Mouse (Mus musculus) heart, postnatal 0 days (tissue): ENCODE measurements around the gene Klf13. TPM values are rescaled to one million over a fixed set of nuclear protein-coding genes. Genes with fewer than 3 reads are reported as not detected.

ENCODE experiments used
- ATAC-seq: fragments of 200-750 bp; cut with Nextera tagmentation; 2 replicates; pipeline ENCODE4 v1.8.0; 2017; ENCODE audit warnings: low read depth, moderate number of reproducible peaks, moderate library complexity; ENCODE audit not compliant: insufficient read depth
- DNase-seq: peaks from one replicate; pipeline ENCODE4 v3.0.0-alpha.2; 2016; ENCODE audit warnings: low spot score
- H3K27ac ChIP-seq: fragments of 300-500 bp; sonication (generic); 2 replicates; pipeline ENCODE4 v1.5.1; 2014; ENCODE audit warnings: low read depth, mild to moderate bottlenecking
- H3K27me3 ChIP-seq: fragments of 300-500 bp; sonication (generic); 2 replicates; pipeline ENCODE4 v1.6.1; 2014; ENCODE audit warnings: low read length, mixed read lengths; ENCODE audit not compliant: control insufficient read depth, insufficient read depth
- H3K36me3 ChIP-seq: fragments of 300-500 bp; sonication (generic); replicated peaks from 2 replicates; pipeline ENCODE4 v1.6.1; 2014; ENCODE audit warnings: low read length, mixed read lengths; ENCODE audit not compliant: control insufficient read depth, insufficient read depth
- H3K4me1 ChIP-seq: fragments of 300-500 bp; sonication (generic); 2 replicates; pipeline ENCODE4 v1.6.1; 2014; ENCODE audit warnings: antibody characterized with exemption; ENCODE audit not compliant: control insufficient read depth, insufficient read depth
- H3K4me2 ChIP-seq: fragments of 300-500 bp; sonication (generic); 2 replicates; pipeline ENCODE4 v1.6.1; 2014; ENCODE audit warnings: low read depth, mild to moderate bottlenecking, low read length, moderate library complexity
- H3K4me3 ChIP-seq: fragments of 300-500 bp; sonication (generic); 2 replicates; pipeline ENCODE4 v1.5.1; 2014; ENCODE audit warnings: low read depth, low read length
- H3K9ac ChIP-seq: fragments of 300-500 bp; sonication (generic); replicated peaks from 2 replicates; pipeline ENCODE4 v1.6.1; 2014; ENCODE audit warnings: low read depth, low read length, mixed read lengths
- H3K9me3 ChIP-seq: fragments of 300-500 bp; sonication (generic); replicated peaks from 2 replicates; pipeline ENCODE4 v1.6.1; 2016; ENCODE audit warnings: low read length; ENCODE audit not compliant: control insufficient read depth
- CTCF ChIP-seq: IDR thresholded peaks from 2 replicates; pipeline ENCODE4 v1.5.1; 2016; ENCODE audit warnings: antibody characterized with exemption, control low read depth, low read depth
- EP300 ChIP-seq: IDR thresholded peaks from 2 replicates; pipeline ENCODE4 v1.6.1; 2016; ENCODE audit warnings: antibody characterized with exemption, low read depth
- whole genome bisulfite sequencing: fragments of 180-500 bp; shearing (Covaris S2); extraction: QIAGEN DNeasy Blood & Tissue Kit; methylation state at CpG from one replicate; pipeline ENCODE4 v1.1.7; 2014; 5-methylcytosine and 5-hydroxymethylcytosine counted together
- polyA plus RNA-seq: library from polyadenylated mRNA; unstranded; fragments of >200 nt; fragmentation: Nextera tagmentation; extraction: Ambion mirVana; gene quantifications from 2 replicates; pipeline ENCODE4 v1.2.1, GENCODE M21; 2015
- total RNA-seq: library from RNA; depleted of rRNA; stranded (reverse); fragments of >200 nt; gene quantifications from 2 replicates; pipeline ENCODE4 v1.2.3, GENCODE M21; 2014; ENCODE audit warnings: low replicate concordance

Klf13 gene
- total and polyA plus RNA-seq, 2 experiments from 2014 or later: 26.5 to 47.4 TPM

DNA sequence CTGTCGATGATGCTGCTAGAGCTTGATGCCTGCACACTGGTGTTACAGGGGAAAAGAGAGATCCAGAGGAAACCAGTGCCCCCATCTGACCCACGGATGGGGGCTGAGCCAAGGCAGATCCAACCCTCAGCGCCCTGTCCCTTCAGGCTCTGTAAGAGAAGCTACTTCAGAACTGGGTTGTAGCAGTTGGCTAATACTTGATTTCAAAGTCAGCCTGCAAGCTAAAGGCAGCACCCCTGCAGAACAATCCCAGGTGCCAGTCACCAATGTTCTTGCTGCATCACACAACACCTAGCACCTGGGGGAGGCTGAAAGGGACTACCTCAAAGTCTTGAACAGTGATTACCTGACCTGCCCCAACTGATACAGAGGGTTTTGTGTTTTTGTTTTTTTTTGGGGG lies 36.8 kb downstream of the Klf13 start:
- DNase-seq (no peak), ATAC-seq (no peak)
- Histone ChIP-seq H3K27ac (peak overlapping the region; percentile 19; the same call in 1 of the 2 replicates), H3K9me3 (no peaks in the 10 kb centered on the region), H3K4me3 (no peak overlapping the region), H3K4me1 (peaks cover 61% of the 10 kb centered on the region), H3K4me2 (no peak overlapping the region), H3K36me3 (no peaks in the 10 kb centered on the region), H3K9ac (0 out of 2 replicates have a peak overlapping the region, but pooled peaks have one; percentile 9), H3K27me3 (no peaks in the 10 kb centered on the region)
- 86% methylated on average over 3 of the region's 3 CpGs for WGBS
- TF ChIP-seq CTCF (no peak), EP300 (no peak)

DNA sequence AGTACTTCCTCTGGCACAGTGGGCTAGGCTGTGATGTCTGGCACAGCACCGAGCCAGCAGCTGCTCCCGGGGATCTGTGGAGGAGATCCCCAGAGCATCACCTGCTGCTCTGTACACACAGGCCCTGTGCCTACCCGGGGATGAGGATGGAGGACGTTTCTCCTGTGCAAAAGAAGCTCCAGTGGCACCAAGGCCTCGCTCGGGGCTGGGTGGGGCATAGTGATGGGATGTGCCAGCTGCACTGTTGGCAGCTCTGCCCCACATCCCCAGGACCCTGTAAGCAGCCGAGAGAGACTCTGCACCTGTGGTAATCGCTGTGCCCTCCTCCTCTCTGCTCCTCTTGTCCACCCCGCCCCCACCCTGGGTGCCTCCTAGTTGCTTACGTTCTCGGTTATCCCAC lies 37.4 kb downstream of the Klf13 start:
- H3K9me3 ChIP-seq: no peaks in the 10 kb centered on the region
- no peak for DNase-seq
- H3K27me3 ChIP-seq: no peaks in the 10 kb centered on the region
- peaks cover 61% of the 10 kb centered on the region for H3K4me1 ChIP-seq
- H3K9ac ChIP-seq: no peak overlapping the region; the same call in 1 of the 2 replicates
- no peak overlapping the region for H3K4me2 ChIP-seq
- no peak for TF ChIP-seq CTCF
- TF ChIP-seq EP300: no peak
- WGBS: 78% methylated on average over 9 of the region's 11 CpGs
- peak overlapping the region; percentile 19; the same call in 1 of the 2 replicates for H3K27ac ChIP-seq
- H3K4me3 ChIP-seq: no peak overlapping the region
- no peaks in the 10 kb centered on the region for H3K36me3 ChIP-seq
- no peak for ATAC-seq

- Histone ChIP-seq H3K9ac (no peak overlapping the region), H3K4me2 (no peak overlapping the region), H3K27ac (no peak overlapping the region; the same call in 1 of the 2 replicates), H3K4me1 (peaks cover 64% of the 10 kb centered on the region), H3K27me3 (no peaks in the 10 kb centered on the region), H3K4me3 (no peak overlapping the region), H3K36me3 (no peaks in the 10 kb centered on the region), H3K9me3 (no peaks in the 10 kb centered on the region)
- 96% methylated on average over 2 of the region's 2 CpGs for WGBS
- TF ChIP-seq EP300: no peak
- no peak for TF ChIP-seq CTCF
- no peak for DNase-seq
- no peak for ATAC-seq
These were observed 38.3 kb downstream of the Klf13 start for GRCm38 (mm10) chr7:63900411-63900810.

GRCm38 (mm10) chr7:63899925-63900324 lies 38.8 kb downstream of the Klf13 start:
- no peak for DNase-seq
- TF ChIP-seq EP300 (no peak), CTCF (no peak)
- Histone ChIP-seq H3K4me1 (peaks cover 64% of the 10 kb centered on the region), H3K9me3 (no peaks in the 10 kb centered on the region), H3K4me3 (no peak overlapping the region), H3K27ac (no peak overlapping the region), H3K9ac (no peak overlapping the region; the same call in 1 of the 2 replicates), H3K27me3 (no peaks in the 10 kb centered on the region), H3K36me3 (no peaks in the 10 kb centered on the region), H3K4me2 (no peak overlapping the region)
- WGBS: 92% methylated on average over 8 of the region's 8 CpGs
- ATAC-seq: no peak

DNA sequence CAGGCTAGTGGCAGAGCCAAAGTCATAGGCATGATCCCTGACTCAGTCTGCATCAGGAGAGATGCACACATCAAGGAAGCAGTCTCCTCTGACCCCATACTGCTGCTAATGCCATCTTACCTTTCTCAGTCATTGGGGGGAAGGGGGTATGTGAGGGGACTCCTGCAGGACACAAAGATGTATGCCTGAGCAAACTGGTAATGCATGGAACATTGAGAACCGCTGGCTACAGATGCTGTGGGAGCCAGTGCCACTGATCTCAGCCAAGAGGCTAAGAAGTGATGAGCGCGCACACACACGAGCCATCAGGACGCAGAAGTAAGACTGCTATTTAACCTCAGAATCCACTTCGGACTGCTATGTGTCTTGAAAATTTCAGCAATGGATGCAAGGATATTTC lies 40.5 kb downstream of the Klf13 start:
- WGBS: 88% methylated on average over 6 of the region's 6 CpGs
- H3K36me3 ChIP-seq: no peaks in the 10 kb centered on the region

GRCm38 (mm10) chr7:63897655-63898054 lies 41.1 kb downstream of the Klf13 start:
- Histone ChIP-seq H3K9me3 (no peaks in the 10 kb centered on the region), H3K36me3 (no peaks in the 10 kb centered on the region), H3K27ac (peak overlapping the region; percentile 99), H3K4me2 (peak overlapping the region; percentile 63), H3K4me1 (peaks cover 49% of the 10 kb centered on the region), H3K9ac (peak overlapping the region; percentile 66), H3K4me3 (peak overlapping the region; percentile 27; the same call in 1 of the 2 replicates), H3K27me3 (no peaks in the 10 kb centered on the region)
- no peak for DNase-seq
- TF ChIP-seq CTCF (no peak), EP300 (no peak)
- WGBS: 49% methylated on average over 3 of the region's 3 CpGs
- no peak for ATAC-seq

More for the DNA sequence above, 40.5 kb downstream of the Klf13 start:
- Histone ChIP-seq H3K4me2 (no peak overlapping the region), H3K4me3 (no peak overlapping the region), H3K4me1 (peaks cover 54% of the 10 kb centered on the region), H3K9ac (peak overlapping the region; percentile 23; the same call in 1 of the 2 replicates), H3K9me3 (no peaks in the 10 kb centered on the region), H3K27ac (peak overlapping the region; percentile 99), H3K27me3 (no peaks in the 10 kb centered on the region)
- DNase-seq (no peak), ATAC-seq (no peak)
- TF ChIP-seq CTCF (no peak), EP300 (no peak)
